Mouse (Mus musculus) heart, embryonic 16.5 days (tissue): ENCODE measurements around the gene Myl7. TPM values are rescaled to one million over a fixed set of nuclear protein-coding genes. Genes with fewer than 3 reads are reported as not detected.

Experiments
- ATAC-seq: fragments of 200-750 bp; cut with Nextera tagmentation; replicated peaks from 2 replicates; pipeline ENCODE4 v1.8.0; 2017; ENCODE audit warnings: moderate number of reproducible peaks; ENCODE audit not compliant: insufficient read depth, low FRiP score; ENCODE audit errors: extremely low read depth
- H3K27ac ChIP-seq: fragments of 300-500 bp; sonication (generic); 2 replicates; pipeline ENCODE4 v1.5.1; 2014; ENCODE audit warnings: mild to moderate bottlenecking, low read length, control low read depth, moderate library complexity
- H3K27me3 ChIP-seq: fragments of 300-500 bp; sonication (generic); 2 replicates; pipeline ENCODE4 v1.6.1; 2014; ENCODE audit warnings: low read length, mixed read lengths; ENCODE audit not compliant: control insufficient read depth, insufficient read depth
- H3K36me3 ChIP-seq: fragments of 300-500 bp; sonication (generic); 2 replicates; pipeline ENCODE4 v1.6.1; 2014; ENCODE audit not compliant: control insufficient read depth, insufficient read depth
- H3K4me1 ChIP-seq: fragments of 300-500 bp; sonication (generic); 2 replicates; pipeline ENCODE4 v1.6.1; 2014; ENCODE audit warnings: low read length, mixed read lengths; ENCODE audit not compliant: control insufficient read depth, insufficient read depth
- H3K4me2 ChIP-seq: fragments of 300-500 bp; sonication (generic); 2 replicates; pipeline ENCODE4 v1.6.1; 2014; ENCODE audit warnings: low read depth, mild to moderate bottlenecking, control low read depth, low read length
- H3K4me3 ChIP-seq: fragments of 300-500 bp; sonication (generic); 2 replicates; pipeline ENCODE4 v1.5.1; 2014; ENCODE audit warnings: mild to moderate bottlenecking, control low read depth, low read length
- H3K9ac ChIP-seq: fragments of 300-500 bp; sonication (generic); 2 replicates; pipeline ENCODE4 v1.6.1; 2014; ENCODE audit warnings: low read length, control low read depth
- H3K9me3 ChIP-seq: fragments of 300-500 bp; sonication (generic); replicated peaks from 2 replicates; pipeline ENCODE4 v1.6.1; 2016; ENCODE audit warnings: low read length; ENCODE audit not compliant: control insufficient read depth
- WGBS: fragments of 180-500 bp; shearing (Covaris S2); extraction: QIAGEN DNeasy Blood & Tissue Kit; methylation state at CpG from one replicate; pipeline ENCODE4 v1.1.7; 2014; 5-methylcytosine and 5-hydroxymethylcytosine counted together
- polyA plus RNA-seq: library from polyadenylated mRNA; unstranded; fragments of >200 nt; fragmentation: Nextera tagmentation; extraction: Ambion mirVana; gene quantifications from 2 replicates; pipeline ENCODE4 v1.2.1, GENCODE M21; 2015

Myl7 gene
- polyA plus RNA-seq, 1 experiment from 2014 or later, result 5,161 TPM

DNA sequence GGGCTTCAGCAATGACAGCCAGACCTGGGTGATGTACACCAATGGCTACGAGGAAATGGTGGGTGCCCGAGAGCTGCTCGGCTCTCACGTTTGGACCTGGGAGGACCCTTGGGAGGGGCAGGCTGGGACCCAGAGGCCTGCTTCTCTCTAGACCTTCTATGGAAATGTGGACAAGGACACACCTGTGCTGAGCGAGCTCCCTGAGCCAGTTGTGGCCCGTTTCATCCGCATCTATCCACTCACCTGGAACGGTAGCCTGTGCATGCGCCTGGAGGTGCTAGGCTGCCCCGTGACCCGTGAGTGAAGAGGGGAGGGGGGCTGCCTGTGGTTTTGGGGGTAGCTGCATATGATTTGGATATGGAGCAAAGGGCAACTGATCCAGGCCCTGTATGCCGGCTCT lies 30.3 kb downstream of the Myl7 start:
- Histone ChIP-seq H3K36me3 (peaks cover 29% of the 10 kb centered on the region), H3K4me1 (no peaks in the 10 kb centered on the region), H3K27ac (no peak overlapping the region), H3K4me2 (no peak overlapping the region), H3K4me3 (no peak overlapping the region), H3K9me3 (no peaks in the 10 kb centered on the region), H3K9ac (no peak overlapping the region), H3K27me3 (no peaks in the 10 kb centered on the region; the same call in 1 of the 2 replicates)
- 89% methylated on average over 12 of the region's 12 CpGs for WGBS
- no peak for ATAC-seq

DNA sequence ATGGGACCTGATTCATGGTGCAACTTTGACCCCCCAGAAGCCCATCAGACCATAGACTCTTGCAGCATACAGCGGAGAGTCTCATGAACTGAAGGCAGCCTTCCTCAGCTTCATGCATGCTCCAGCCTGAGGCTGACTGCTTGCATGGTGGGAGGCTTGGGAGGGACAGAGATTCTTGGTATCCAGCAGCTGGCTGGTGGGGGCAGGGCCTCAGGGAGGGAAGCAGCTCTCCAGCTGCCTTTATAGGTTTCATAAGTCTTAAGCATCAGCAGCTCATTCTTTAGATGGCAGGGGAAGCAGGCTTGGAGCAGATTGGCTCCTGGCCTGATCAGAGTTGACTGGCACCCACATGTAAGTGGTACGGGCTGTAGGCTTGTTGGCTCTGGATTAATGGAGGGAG lies 31.4 kb downstream of the Myl7 start:
- peaks cover 20% of the 10 kb centered on the region for H3K36me3 ChIP-seq
- 78% methylated on average over 2 of the region's 2 CpGs for WGBS
- H3K4me3 ChIP-seq, result no peak overlapping the region
- H3K4me2 ChIP-seq, result no peak overlapping the region
- no peaks in the 10 kb centered on the region for H3K9me3 ChIP-seq
- H3K4me1 ChIP-seq, result no peaks in the 10 kb centered on the region
- ATAC-seq, result no peak
- no peak overlapping the region for H3K9ac ChIP-seq
- H3K27ac ChIP-seq, result no peak overlapping the region
- H3K27me3 ChIP-seq, result no peaks in the 10 kb centered on the region; the same call in 1 of the 2 replicates

DNA sequence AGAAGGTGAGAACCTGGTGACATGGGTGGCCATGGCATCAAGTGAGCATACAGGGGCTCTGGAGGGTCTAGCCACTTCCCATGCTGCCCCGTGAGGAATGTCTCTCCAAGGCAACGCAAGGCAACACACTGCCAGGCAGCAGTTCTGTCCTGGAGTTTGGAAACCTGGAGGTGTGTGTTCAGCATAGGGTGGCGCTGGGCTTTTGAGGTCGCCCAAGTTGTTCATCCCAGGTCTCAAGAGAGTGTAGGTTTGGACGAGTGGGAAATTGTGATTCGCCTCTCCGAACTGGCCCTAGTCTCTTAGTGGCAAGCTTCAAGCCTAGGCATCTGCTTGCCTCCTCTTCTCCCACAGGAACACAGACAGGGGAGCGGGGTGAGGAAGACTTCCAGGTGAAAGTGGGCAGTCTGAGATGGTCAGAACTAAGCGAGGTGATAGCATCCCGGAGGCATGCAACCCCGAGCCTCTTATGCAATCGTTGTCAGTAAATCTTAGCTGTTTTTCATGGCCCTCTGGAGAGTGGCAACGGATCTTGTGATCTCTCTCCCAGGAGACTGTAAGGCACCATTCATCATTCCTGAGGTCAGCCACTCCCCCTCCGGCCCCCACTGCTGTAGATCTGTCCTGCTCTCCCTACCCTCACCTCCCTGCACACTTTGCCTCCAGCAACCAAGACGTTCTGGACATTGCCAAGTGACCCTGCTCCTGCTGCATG lies 36.0 kb downstream of the Myl7 start:
- Histone ChIP-seq H3K4me3 (peak overlapping the region; percentile 61), H3K27me3 (peaks cover 3% of the 10 kb centered on the region; the same call in 1 of the 2 replicates), H3K36me3 (0 out of 2 replicates have a peak, but pooled peaks cover 4% of the 10 kb centered on the region), H3K9ac (peak overlapping the region; percentile 73), H3K27ac (no peak overlapping the region), H3K4me2 (peak overlapping the region; percentile 87), H3K9me3 (peaks cover 3% of the 10 kb centered on the region; the same call in 1 of the 2 replicates), H3K4me1 (peaks cover 4% of the 10 kb centered on the region; the same call in 1 of the 2 replicates)
- WGBS, result 19% methylated on average over 15 of the region's 15 CpGs
- no peak for ATAC-seq

DNA sequence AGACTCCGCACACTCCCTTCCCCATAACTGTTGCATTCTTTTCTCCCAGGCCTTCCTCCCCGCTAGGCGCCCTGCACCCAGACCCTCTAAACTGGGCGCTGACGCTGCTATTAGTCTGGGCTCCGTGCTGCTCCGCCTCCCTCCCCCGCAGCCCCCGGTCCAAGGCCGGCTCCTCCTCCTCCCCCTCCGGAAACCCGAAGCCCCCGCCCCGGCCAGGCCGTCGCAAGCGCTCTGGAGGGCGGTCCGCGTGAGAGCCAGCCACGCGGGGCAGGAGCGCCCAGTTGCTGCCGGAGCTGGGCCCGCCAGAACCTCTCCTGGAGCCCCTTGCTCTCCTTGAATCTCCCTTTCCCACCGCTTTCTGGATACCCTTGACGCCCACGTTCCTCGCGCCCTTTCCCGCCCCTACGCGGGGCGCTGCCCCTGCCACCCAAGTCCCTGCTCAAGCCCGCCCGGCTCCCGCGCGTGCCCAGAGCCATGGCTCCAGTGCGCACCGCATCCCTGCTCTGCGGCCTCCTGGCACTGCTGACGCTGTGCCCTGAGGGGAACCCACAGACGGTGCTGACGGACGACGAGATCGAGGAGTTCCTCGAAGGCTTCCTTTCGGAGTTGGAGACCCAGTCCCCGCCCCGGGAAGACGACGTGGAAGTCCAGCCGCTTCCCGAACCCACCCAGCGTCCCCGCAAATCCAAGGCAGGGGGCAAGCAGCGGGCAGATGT lies 36.7 kb downstream of the Myl7 start, which contains the start of gene Aebp1:
TSS of gene Aebp1 (plus strand) at position 270 of the 716 bp plus-strand sequence.
- peak within 1 kb of the TSS; percentile 87 for H3K4me2 ChIP-seq
- WGBS, result 1% methylated on average over 59 of the region's 59 CpGs
- no peak within 1 kb of the TSS; the same call in 1 of the 2 replicates for H3K27ac ChIP-seq
- peaks cover 3% of the 10 kb centered on the region; the same call in 1 of the 2 replicates for H3K27me3 ChIP-seq
- ATAC-seq, result peak; percentile 53
- peaks cover 3% of the 10 kb centered on the region; the same call in 1 of the 2 replicates for H3K9me3 ChIP-seq
- H3K4me1 ChIP-seq, result peaks cover 4% of the 10 kb centered on the region; the same call in 1 of the 2 replicates
- peak within 1 kb of the TSS; percentile 61 for H3K4me3 ChIP-seq
- 0 out of 2 replicates have a peak, but pooled peaks cover 4% of the 10 kb centered on the region for H3K36me3 ChIP-seq
- peak within 1 kb of the TSS; percentile 73 for H3K9ac ChIP-seq

DNA sequence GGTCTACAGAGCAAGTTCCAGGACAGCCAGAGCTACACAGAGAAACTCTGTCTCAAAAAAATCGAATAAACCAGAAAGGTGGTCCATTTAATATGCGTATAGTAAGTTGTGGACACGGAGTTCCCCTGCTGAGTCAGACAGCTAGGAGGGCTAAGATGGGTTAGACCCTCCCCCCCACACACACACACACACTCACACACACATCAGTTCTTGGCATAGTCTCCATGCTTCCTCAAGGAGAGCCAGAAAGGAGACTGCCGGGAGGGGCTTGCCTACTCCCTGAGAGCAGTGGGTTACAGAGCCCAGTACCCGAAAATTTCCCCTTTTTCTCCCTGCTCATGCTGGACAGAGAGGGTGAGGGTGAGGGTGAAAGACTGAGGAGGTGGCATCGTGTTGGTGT lies 37.9 kb downstream of the Myl7 start:
- no peak for ATAC-seq
- Histone ChIP-seq H3K36me3 (0 out of 2 replicates have a peak, but pooled peaks cover 4% of the 10 kb centered on the region), H3K9me3 (peaks cover 3% of the 10 kb centered on the region; the same call in 1 of the 2 replicates), H3K27me3 (peaks cover 3% of the 10 kb centered on the region; the same call in 1 of the 2 replicates), H3K27ac (no peak overlapping the region), H3K9ac (no peak overlapping the region), H3K4me1 (peaks cover 14% of the 10 kb centered on the region), H3K4me3 (no peak overlapping the region), H3K4me2 (no peak overlapping the region)
- WGBS, result 59% methylated on average over 6 of the region's 6 CpGs

DNA sequence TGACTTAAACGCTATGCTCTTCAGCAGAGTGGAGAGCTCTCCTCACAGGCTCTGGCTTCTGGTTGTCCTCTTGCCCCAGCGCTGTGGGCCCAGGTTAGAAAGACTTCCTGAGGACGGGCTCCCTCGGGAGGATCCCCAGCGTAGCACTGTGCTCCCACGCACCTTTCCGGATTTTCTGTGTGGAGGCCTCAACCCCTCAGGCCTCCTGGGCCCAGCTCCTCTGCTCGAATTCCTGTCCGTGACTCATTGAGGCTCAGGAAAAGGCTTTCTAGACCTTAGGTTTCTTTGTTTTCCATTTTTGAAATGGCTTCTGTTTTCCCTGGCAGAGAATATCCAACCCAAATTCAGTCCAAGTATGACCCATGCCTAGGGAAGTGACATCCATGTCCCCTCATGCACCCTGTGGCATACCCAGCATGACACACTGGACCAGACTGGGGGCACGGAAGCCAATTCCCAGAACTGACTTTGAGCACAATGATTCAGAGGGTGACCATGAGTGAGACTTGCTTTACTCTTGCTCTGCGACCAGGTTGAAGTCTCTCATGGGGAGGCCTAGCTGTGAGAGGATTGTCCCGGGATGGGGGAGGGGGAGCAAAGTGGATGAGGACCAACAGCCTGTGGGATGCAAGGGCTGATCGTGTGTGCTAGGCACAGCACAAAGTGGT lies 38.6 kb downstream of the Myl7 start:
- Histone ChIP-seq H3K4me3 (no peak overlapping the region), H3K36me3 (no peaks in the 10 kb centered on the region), H3K9me3 (peaks cover 3% of the 10 kb centered on the region; the same call in 1 of the 2 replicates), H3K27ac (no peak overlapping the region), H3K9ac (no peak overlapping the region), H3K4me2 (no peak overlapping the region), H3K4me1 (peaks cover 16% of the 10 kb centered on the region), H3K27me3 (peaks cover 3% of the 10 kb centered on the region; the same call in 1 of the 2 replicates)
- ATAC-seq, result no peak
- 78% methylated on average over 13 of the region's 13 CpGs for WGBS

DNA sequence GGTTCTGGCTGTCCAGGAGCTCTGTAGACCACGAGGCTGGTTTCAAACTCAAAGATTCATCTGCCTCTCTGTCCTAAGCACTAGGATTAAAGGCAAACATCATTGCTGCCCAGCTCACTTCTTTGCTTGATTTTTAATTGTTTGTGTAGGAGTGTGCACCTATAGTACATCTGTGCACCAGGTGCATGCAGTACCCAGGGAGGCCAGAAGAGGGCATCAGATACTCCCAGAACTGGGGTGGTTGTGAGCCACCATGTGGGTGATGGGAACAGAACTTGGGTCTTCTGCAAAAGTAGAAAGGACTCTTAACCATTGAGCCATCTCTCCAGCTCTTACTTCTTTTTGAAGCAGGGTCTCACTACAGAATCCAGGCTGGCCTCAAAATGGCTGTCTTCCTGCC lies 39.9 kb downstream of the Myl7 start:
- Histone ChIP-seq H3K36me3 (no peaks in the 10 kb centered on the region), H3K27me3 (0 out of 2 replicates have a peak, but pooled peaks cover 3% of the 10 kb centered on the region), H3K4me3 (no peak overlapping the region), H3K27ac (no peak overlapping the region), H3K4me1 (peaks cover 16% of the 10 kb centered on the region), H3K9ac (no peak overlapping the region), H3K9me3 (peaks cover 3% of the 10 kb centered on the region; the same call in 1 of the 2 replicates), H3K4me2 (no peak overlapping the region)
- no peak for ATAC-seq
- 71% methylated on average over 1 of the region's 1 CpGs for WGBS

DNA sequence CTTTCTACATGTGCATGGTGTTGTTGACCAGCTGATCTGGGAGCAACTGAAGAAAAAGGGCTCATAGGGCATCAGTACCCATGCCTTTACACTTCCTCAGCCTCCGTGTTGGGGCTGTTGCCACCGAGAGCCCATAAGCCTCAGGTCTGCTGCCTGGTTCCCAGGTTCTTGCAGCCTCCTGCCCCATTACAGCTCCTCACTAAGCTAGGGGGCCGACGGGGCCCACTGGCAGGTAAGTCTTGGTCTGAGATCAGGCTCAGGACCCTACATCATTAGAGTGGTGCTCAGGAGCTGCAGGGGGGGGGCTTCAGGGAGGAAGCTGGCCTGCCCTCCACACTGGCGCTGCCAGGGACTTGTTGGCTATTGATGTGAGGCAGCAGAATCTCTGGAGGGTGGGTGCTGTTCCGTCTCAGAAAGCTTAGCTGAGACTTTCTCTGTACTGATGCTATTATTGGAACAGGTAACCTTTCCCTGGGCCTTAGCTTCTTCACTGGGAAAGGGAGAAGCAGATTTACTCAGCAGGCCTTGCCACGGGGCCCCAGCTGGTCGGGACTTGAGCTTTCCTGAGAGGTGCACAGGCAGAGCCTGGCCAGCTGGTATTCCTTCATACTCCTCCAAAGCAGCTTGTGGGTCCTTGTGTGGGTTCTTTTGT lies 42.0 kb downstream of the Myl7 start:
- Histone ChIP-seq H3K27ac (no peak overlapping the region; the same call in 1 of the 2 replicates), H3K9me3 (peaks cover 3% of the 10 kb centered on the region; the same call in 1 of the 2 replicates), H3K36me3 (no peaks in the 10 kb centered on the region), H3K27me3 (0 out of 2 replicates have a peak, but pooled peaks cover 3% of the 10 kb centered on the region), H3K4me2 (no peak overlapping the region), H3K4me1 (peaks cover 22% of the 10 kb centered on the region), H3K9ac (peak overlapping the region; percentile 26; the same call in 1 of the 2 replicates), H3K4me3 (no peak overlapping the region)
- WGBS, result 66% methylated on average over 8 of the region's 8 CpGs
- no peak for ATAC-seq
